Mouse (Mus musculus) liver, embryonic 14.5 days (tissue): ENCODE measurements at regions not wholly inside any gene's neighbourhood (a gene's known extent, or its start where the extent isn't known, plus 50 kb on each side); places are given as distances from the start of the nearest gene placed in this dataset.

ENCODE experiments used
- CTCF ChIP-seq: IDR thresholded peaks from 2 replicates; pipeline ENCODE4 v1.5.1; 2016; ENCODE audit warnings: antibody characterized with exemption, low read depth, control low read depth
- EP300 ChIP-seq: IDR thresholded peaks from 2 replicates; pipeline ENCODE4 v1.6.1; 2016; ENCODE audit warnings: antibody characterized with exemption, low read depth

DNA sequence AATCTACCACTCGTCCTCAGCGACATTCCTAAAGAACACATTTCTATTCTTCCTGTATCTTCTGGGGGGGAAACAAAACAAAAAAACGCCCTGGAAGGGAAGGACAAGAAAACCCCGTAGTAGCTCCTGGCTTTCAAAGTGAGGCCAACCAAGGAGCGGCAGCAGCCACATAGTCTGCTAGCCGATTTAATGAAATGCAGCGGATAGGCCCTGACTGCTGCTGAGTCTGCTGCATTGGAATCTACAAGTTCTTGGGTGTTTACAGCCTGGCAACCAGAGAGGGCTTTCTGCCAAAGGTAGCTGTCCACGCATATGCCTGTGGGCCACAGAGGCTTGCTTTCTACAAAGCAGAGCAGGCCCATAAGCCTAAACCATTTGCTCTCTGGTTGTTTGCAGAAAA, 146.0 kb downstream of the Gm45692 start:
- no peak for TF ChIP-seq EP300
- no peak for TF ChIP-seq CTCF
